Mouse (Mus musculus) intestine, embryonic 15.5 days (tissue): Measurements from ENCODE around the gene Cadps2. TPM values are rescaled to one million over a fixed set of nuclear protein-coding genes. Genes with fewer than 3 reads are reported as not detected.
A peak's percentile ranks its signal among the peaks of the same experiment; 100 is the strongest.

Source experiments
- ATAC-seq: fragments of 200-750 bp; cut with Nextera tagmentation; 2 replicates; pipeline ENCODE4 v1.8.0; 2017; ENCODE audit warnings: moderate TSS enrichment, moderate library complexity
- H3K27ac ChIP-seq: fragments of 300-500 bp; sonication (generic); 2 replicates; pipeline ENCODE4 v1.5.1; 2015; ENCODE audit warnings: mild to moderate bottlenecking, inconsistent platforms
- H3K27me3 ChIP-seq: fragments of 300-500 bp; sonication (generic); replicated peaks from 2 replicates; pipeline ENCODE4 v1.6.1; 2015; ENCODE audit warnings: inconsistent platforms
- H3K36me3 ChIP-seq: fragments of 300-500 bp; sonication (generic); 2 replicates; pipeline ENCODE4 v1.6.1; 2015; ENCODE audit warnings: inconsistent platforms
- H3K4me1 ChIP-seq: fragments of 300-500 bp; sonication (generic); replicated peaks from 2 replicates; pipeline ENCODE4 v1.6.1; 2015; ENCODE audit warnings: inconsistent platforms
- H3K4me2 ChIP-seq: fragments of 300-500 bp; sonication (generic); replicated peaks from 2 replicates; pipeline ENCODE4 v1.6.1; 2015; ENCODE audit warnings: mild to moderate bottlenecking, inconsistent platforms
- H3K4me3 ChIP-seq: fragments of 300-500 bp; sonication (generic); replicated peaks from 2 replicates; pipeline ENCODE4 v1.5.1; 2015; ENCODE audit warnings: inconsistent platforms
- H3K9ac ChIP-seq: fragments of 300-500 bp; sonication (generic); 2 replicates; pipeline ENCODE4 v1.6.1; 2015; ENCODE audit warnings: inconsistent platforms
- H3K9me3 ChIP-seq: fragments of 300-500 bp; sonication (generic); 2 replicates; pipeline ENCODE4 v1.6.1; 2016; ENCODE audit warnings: inconsistent platforms
- WGBS: fragments of 180-500 bp; shearing (Covaris S2); methylation state at CpG from one replicate; pipeline ENCODE4 v1.1.7; 2015; 5-methylcytosine and 5-hydroxymethylcytosine counted together
- polyA plus RNA-seq: library from polyadenylated mRNA; unstranded; fragments of >200 nt; fragmentation: Nextera tagmentation; extraction: Ambion mirVana; gene quantifications from 2 replicates; pipeline ENCODE4 v1.2.1, GENCODE M21; 2015

The Cadps2 gene
- polyA plus RNA-seq, 1 experiment from 2014 or later: 1.1 TPM

DNA sequence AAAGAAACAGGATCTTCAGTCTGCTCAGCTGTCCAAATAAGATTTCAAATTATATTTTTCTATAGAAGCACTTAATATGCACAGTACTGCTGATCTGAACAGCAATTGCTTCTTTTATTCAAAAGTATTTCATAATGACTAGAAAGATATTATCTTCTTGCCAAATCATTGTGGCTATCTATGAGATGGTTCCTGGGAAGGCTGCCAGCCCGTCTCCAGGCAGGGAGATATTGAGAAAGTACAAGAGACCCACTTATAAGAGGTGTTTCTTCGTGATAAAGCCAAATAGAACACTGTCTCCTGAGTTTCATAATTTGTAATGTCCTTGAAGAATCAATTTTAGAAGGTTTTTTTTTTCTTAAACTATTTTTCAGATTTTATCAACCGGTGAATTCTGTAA lies 202.1 kb downstream of the Cadps2 start:
- Histone ChIP-seq H3K9ac (no peak overlapping the region), H3K4me2 (no peak overlapping the region), H3K4me3 (no peak overlapping the region), H3K36me3 (no peaks in the 10 kb centered on the region), H3K4me1 (no peaks in the 10 kb centered on the region), H3K9me3 (no peaks in the 10 kb centered on the region), H3K27me3 (no peaks in the 10 kb centered on the region), H3K27ac (no peak overlapping the region)
- no peak for ATAC-seq
- 72% methylated on average over 3 of the region's 3 CpGs for WGBS

DNA sequence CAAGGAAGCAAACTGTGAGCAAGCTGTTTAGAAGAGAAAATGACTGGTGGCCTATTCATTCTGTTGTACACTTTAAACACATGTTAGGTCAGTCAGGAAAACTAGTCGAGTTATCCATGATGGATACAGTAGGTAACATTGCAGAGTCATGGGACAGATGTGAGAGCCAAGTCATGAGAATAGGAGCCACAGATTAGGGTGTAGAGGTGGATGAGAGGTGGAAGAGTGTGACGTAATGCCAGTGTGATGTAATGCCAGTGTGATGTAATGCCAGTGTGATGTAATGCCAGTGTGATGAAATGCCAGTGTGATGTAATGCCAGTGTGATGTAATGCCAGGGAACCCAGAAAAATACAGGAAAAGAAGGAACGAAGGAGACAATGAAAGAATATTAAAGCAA lies 204.0 kb downstream of the Cadps2 start:
- ATAC-seq: no peak
- Histone ChIP-seq H3K4me1 (no peaks in the 10 kb centered on the region), H3K9ac (no peak overlapping the region), H3K4me2 (no peak overlapping the region), H3K4me3 (no peak overlapping the region), H3K36me3 (no peaks in the 10 kb centered on the region), H3K27me3 (no peaks in the 10 kb centered on the region), H3K27ac (no peak overlapping the region), H3K9me3 (no peaks in the 10 kb centered on the region)
- 84% methylated on average over 3 of the region's 3 CpGs for WGBS

DNA sequence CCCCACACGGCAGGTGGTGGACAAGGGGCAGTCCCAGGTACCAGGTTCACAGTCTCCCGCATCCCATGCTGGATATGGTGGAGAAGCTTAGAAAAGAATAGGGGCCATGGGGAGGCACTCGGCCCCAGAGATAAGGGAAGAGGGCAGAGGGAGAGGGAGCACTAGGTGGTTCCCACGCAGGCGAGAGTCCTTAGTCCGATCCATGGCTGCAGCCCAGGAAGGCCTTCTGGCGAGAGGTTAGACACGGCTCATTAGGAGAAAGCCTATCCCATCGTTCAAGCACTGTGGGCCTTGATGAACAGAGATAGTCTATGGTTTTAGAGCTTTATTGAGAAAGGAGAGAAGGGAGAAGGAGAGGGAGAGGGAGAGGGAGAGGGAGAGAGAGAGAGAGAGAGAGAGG lies 205.2 kb downstream of the Cadps2 start:
- WGBS: 88% methylated on average over 9 of the region's 9 CpGs
- Histone ChIP-seq H3K4me1 (no peaks in the 10 kb centered on the region), H3K4me2 (no peak overlapping the region), H3K9ac (no peak overlapping the region), H3K27ac (no peak overlapping the region), H3K27me3 (no peaks in the 10 kb centered on the region), H3K9me3 (no peaks in the 10 kb centered on the region), H3K36me3 (no peaks in the 10 kb centered on the region), H3K4me3 (no peak overlapping the region)
- ATAC-seq: no peak

DNA sequence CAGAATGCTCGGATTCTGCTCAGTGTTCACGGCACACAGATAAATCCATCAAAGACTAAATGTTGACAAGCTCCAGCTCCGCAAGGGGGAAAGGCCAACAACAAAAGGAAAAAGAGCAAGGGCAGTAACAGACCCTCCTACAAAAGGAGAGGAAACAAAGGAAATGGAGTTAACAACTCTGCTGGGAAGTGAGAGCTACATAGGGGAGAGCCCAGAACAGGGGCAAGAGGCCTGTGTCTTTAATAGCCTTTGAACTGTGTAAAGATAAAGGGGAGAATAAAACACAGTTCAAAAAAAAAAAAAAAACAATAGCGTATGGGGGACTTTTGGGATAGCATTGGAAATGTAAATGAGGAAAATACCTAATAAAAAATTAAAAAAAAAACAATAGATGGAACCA lies 208.8 kb downstream of the Cadps2 start:
- 30% methylated on average over 4 of the region's 4 CpGs for WGBS

DNA sequence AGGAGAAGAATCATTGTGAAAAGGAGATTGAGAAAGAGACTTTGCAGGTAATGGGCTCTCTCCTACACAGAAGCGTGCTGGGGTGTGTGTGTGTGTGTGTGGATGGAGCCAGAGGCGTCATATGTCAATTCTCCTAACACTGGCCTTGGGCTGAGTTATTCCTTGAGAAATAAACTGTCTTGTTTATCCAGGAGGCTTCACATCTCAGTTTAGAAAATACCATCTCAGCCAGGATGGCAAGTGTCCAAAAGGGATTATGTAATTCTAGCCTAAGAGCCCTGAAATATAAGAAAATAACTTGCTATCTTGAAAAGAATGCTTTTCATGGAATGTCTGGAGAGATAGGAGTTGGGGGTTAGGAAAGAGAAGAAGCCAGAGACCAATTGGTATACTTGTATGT lies 264.1 kb downstream of the Cadps2 start:
- no peaks in the 10 kb centered on the region for H3K27me3 ChIP-seq
- no peak overlapping the region for H3K27ac ChIP-seq
- no peaks in the 10 kb centered on the region for H3K9me3 ChIP-seq
- H3K36me3 ChIP-seq: no peaks in the 10 kb centered on the region
- H3K4me2 ChIP-seq: no peak overlapping the region
- H3K9ac ChIP-seq: no peak overlapping the region
- H3K4me1 ChIP-seq: no peaks in the 10 kb centered on the region
- WGBS: 87% methylated on average over 2 of the region's 2 CpGs
- ATAC-seq: no peak
- H3K4me3 ChIP-seq: no peak overlapping the region

More for the DNA sequence above, 208.8 kb downstream of the Cadps2 start:
- Histone ChIP-seq H3K9me3 (no peaks in the 10 kb centered on the region), H3K4me3 (no peak overlapping the region), H3K36me3 (no peaks in the 10 kb centered on the region), H3K27me3 (no peaks in the 10 kb centered on the region), H3K4me2 (no peak overlapping the region), H3K4me1 (no peaks in the 10 kb centered on the region), H3K27ac (no peak overlapping the region), H3K9ac (no peak overlapping the region)
- ATAC-seq: no peak

DNA sequence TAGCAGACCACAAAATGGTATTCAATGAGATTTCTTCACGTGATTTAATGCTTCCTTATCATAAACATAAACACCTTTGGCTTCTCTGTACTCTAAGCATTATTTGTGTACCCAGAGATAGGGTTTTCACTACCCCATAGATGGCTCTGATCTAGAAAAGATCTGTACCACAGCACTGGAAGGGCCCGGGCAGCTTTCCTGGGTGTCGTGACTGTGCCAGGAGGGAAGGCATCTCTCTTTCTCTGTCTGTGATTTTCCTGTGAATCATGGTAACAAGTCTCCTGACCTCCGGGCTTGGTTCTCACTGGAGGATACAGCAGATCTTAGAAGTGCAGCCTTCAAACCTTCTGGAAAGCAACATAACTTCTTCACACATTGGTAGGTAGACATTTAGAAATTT lies 265.5 kb downstream of the Cadps2 start:
- no peak overlapping the region for H3K4me3 ChIP-seq
- H3K4me1 ChIP-seq: no peaks in the 10 kb centered on the region
- WGBS: 77% methylated on average over 4 of the region's 4 CpGs
- no peak overlapping the region for H3K4me2 ChIP-seq
- no peaks in the 10 kb centered on the region for H3K36me3 ChIP-seq
- H3K27ac ChIP-seq: no peak overlapping the region
- ATAC-seq: no peak
- no peaks in the 10 kb centered on the region for H3K27me3 ChIP-seq
- H3K9ac ChIP-seq: no peak overlapping the region
- H3K9me3 ChIP-seq: no peaks in the 10 kb centered on the region

DNA sequence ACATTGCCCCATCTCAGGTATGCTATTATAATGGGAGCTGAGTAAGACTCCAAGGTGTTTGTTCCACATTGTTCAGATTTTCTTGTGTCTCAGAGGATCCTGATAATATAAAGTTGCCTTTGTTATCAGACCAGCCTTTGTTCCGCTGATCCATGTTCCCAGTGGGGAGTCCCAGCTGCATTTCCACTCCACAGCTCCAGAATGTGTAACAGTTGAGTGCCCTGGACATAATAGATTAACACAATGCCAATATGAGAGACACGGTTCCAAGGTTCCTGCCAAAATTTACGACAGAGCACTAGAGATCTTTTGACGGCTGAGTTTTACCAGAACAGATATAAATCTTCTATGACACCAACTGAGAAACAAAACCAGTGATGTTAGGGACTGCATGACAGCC lies 266.8 kb downstream of the Cadps2 start:
- H3K4me1 ChIP-seq: no peaks in the 10 kb centered on the region
- H3K4me3 ChIP-seq: no peak overlapping the region
- H3K9me3 ChIP-seq: no peaks in the 10 kb centered on the region
- WGBS: 59% methylated on average over 4 of the region's 4 CpGs
- no peaks in the 10 kb centered on the region for H3K36me3 ChIP-seq
- H3K9ac ChIP-seq: no peak overlapping the region
- H3K4me2 ChIP-seq: no peak overlapping the region
- no peaks in the 10 kb centered on the region for H3K27me3 ChIP-seq
- no peak for ATAC-seq
- H3K27ac ChIP-seq: no peak overlapping the region

DNA sequence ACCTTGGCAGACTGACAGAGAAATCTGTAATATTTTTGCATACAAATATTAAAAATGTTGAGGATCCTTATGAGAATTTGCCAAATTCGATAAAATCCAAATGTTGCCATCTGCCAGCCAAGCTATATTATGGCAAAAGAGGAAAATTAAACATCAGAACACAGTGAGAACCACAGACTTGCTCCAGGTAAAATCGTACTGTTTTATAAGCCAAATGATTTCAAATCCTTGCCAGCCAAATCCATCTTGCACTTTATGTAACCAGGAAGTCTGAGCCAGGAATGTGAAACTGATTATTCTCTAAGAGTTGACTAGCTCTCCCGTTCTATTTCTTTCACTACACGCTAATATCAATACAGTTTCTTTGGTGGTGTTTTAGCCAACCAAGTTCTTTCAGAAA lies 269.5 kb downstream of the Cadps2 start:
- Histone ChIP-seq H3K4me2 (no peak overlapping the region), H3K9ac (no peak overlapping the region), H3K27ac (no peak overlapping the region), H3K4me3 (no peak overlapping the region), H3K36me3 (no peaks in the 10 kb centered on the region), H3K4me1 (no peaks in the 10 kb centered on the region), H3K27me3 (no peaks in the 10 kb centered on the region), H3K9me3 (no peaks in the 10 kb centered on the region)
- 79% methylated on average over 4 of the region's 4 CpGs for WGBS
- ATAC-seq: no peak

DNA sequence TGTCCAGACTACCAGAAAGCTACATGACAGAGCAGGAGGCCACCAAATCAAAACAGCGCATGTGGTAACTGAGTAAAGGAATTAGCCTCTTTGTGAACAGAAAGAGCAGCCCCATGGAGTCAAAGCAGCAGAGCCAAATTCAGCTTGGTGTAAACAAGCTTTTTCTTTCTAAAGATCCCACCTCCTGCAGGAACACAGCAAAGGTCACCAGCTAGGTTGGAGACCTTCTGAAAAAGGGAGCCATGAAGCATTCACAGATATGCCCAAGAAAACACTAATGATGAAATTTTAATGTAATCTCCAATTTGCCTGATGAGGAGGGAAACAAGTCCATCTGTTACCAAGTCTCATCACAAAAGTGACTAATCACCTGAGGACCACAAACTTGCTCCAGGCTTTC lies 270.5 kb downstream of the Cadps2 start:
- Histone ChIP-seq H3K4me2 (no peak overlapping the region), H3K4me3 (no peak overlapping the region), H3K27ac (no peak overlapping the region), H3K4me1 (no peaks in the 10 kb centered on the region), H3K9ac (no peak overlapping the region), H3K27me3 (no peaks in the 10 kb centered on the region), H3K9me3 (no peaks in the 10 kb centered on the region), H3K36me3 (no peaks in the 10 kb centered on the region)
- no peak for ATAC-seq
- WGBS: 82% methylated on average over 1 of the region's 1 CpGs

DNA sequence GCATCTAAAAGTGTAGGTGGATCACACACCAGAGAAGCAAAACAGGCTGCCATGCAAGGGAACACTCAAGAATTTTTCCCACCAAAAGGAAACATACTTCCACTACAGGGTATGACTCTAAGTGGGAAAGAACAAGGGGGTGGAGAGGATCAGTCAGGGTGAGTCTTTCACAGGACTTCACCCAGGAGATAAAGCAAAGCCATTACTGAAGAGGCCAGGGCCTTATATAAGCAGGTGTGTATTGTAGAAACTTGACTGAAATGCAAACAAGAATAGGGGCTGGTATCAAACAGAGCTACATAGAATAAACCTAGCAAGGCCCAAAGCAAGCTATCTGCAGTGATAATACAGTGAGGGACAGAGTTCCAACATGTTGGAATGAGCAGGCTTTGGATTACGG lies 271.6 kb downstream of the Cadps2 start:
- 88% methylated on average over 1 of the region's 1 CpGs for WGBS
- no peak for ATAC-seq

DNA sequence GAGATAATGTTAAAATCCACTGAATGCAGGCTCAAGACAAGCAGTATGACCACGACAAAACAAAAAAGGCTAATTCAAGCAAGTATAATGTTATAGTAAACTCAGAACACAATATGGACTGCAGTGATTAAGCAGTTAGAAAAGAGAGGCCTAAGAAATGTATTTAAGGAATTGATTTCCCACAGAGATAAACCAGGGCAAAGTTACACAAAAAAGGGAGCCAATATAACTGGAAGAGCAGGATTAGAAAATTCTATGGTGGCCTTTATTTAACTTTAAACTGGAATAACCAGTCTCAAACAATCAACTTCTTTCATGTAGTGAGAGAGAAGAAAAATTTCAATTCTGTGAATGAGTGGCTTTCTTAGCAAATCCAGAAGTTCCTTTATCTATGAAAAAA lies 289.3 kb downstream of the Cadps2 start:
- Histone ChIP-seq H3K27me3 (no peaks in the 10 kb centered on the region), H3K4me1 (no peaks in the 10 kb centered on the region), H3K4me3 (no peak overlapping the region), H3K4me2 (no peak overlapping the region), H3K9ac (no peak overlapping the region), H3K9me3 (no peaks in the 10 kb centered on the region), H3K36me3 (no peaks in the 10 kb centered on the region), H3K27ac (no peak overlapping the region)
- WGBS: 56% methylated on average over 1 of the region's 1 CpGs
- peak; percentile 86 for ATAC-seq

More for the DNA sequence above, 271.6 kb downstream of the Cadps2 start:
- Histone ChIP-seq H3K4me1 (no peaks in the 10 kb centered on the region), H3K9me3 (no peaks in the 10 kb centered on the region), H3K36me3 (no peaks in the 10 kb centered on the region), H3K4me2 (no peak overlapping the region), H3K4me3 (no peak overlapping the region), H3K9ac (no peak overlapping the region), H3K27me3 (no peaks in the 10 kb centered on the region), H3K27ac (no peak overlapping the region)

DNA sequence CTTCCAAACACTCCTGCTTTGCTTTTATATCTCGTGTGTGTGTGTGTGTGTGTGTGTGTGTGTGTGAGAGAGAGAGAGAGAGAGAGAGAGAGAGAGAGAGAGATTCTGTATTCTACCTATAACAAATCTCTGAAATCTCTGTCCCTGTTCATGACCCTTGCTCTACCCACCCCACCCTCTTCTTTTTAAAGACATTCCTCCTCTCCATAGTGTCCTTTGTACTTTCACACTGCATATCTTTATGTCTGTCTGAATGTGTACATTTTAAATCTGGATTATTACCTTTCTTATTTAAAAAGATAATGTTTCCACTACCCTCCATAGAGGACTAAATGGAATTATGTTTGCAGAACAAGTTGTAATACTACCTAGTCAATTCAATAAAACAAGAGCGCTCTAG lies 315.5 kb downstream of the Cadps2 start:
- H3K27me3 ChIP-seq: no peaks in the 10 kb centered on the region
- H3K9ac ChIP-seq: no peak overlapping the region
- H3K9me3 ChIP-seq: no peaks in the 10 kb centered on the region
- H3K4me1 ChIP-seq: no peaks in the 10 kb centered on the region
- no peak overlapping the region for H3K4me3 ChIP-seq
- peak; percentile 74 for ATAC-seq
- H3K4me2 ChIP-seq: no peak overlapping the region
- WGBS: 72% methylated on average over 2 of the region's 2 CpGs
- no peak overlapping the region for H3K27ac ChIP-seq
- H3K36me3 ChIP-seq: no peaks in the 10 kb centered on the region

DNA sequence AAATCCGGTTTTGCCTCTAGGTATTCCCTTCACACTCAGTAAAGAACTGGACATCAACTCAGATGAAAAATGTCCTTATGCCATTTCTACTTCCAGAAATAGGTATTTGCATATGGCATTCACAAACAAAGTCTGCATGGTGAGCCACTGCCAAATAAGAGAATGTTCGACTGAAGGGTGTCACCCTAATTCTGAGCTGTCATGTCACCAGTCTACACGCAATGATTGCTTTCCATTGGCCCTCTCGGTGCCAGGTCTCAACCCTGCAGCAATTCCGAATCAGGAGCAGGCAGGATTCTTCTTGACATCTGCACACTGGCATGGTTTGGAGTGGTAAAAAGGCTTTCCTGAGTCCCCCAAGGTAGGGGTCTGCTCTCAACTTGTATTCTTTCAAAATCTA lies 316.7 kb downstream of the Cadps2 start:
- 90% methylated on average over 5 of the region's 5 CpGs for WGBS
- Histone ChIP-seq H3K9ac (no peak overlapping the region), H3K4me3 (no peak overlapping the region), H3K27me3 (no peaks in the 10 kb centered on the region), H3K36me3 (no peaks in the 10 kb centered on the region), H3K4me2 (no peak overlapping the region), H3K9me3 (no peaks in the 10 kb centered on the region), H3K27ac (no peak overlapping the region), H3K4me1 (no peaks in the 10 kb centered on the region)
- no peak for ATAC-seq

DNA sequence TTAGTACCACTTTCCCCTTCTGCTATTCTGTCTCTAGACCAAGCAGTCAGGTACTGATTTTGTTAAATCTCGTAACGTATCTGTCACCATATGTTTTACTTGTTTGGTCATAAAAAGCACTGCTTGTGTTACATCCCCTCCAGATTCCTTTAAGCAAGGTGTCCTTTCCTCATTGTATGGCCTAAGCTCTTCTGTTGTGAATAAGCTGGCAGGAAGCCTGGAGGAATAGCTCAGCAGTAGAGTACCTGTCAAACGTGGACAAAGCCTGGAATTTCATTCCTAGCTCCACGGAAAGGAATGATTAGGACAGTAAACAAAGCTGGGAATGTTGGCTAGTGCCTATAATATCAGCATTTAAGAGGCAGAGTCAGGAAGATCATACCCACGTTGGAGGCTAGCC lies 340.6 kb downstream of the Cadps2 start:
- ATAC-seq: no peak
- 43% methylated on average over 5 of the region's 5 CpGs for WGBS
- no peaks in the 10 kb centered on the region for H3K27me3 ChIP-seq
- no peak overlapping the region for H3K27ac ChIP-seq
- H3K4me1 ChIP-seq: no peaks in the 10 kb centered on the region
- H3K36me3 ChIP-seq: no peaks in the 10 kb centered on the region
- no peaks in the 10 kb centered on the region for H3K9me3 ChIP-seq
- H3K4me3 ChIP-seq: no peak overlapping the region
- H3K4me2 ChIP-seq: no peak overlapping the region
- H3K9ac ChIP-seq: no peak overlapping the region
